Mouse (Mus musculus) liver, adult 10 weeks (tissue): ENCODE results near the gene Gm15107. TPM values are rescaled to one million over a fixed set of nuclear protein-coding genes. Genes with fewer than 3 reads are reported as not detected.

Source experiments
- polyA plus RNA-seq: library from polyadenylated mRNA; stranded (reverse); fragments of 350-450 nt; fragmentation: Illumina TruSeq; extraction: RNeasy Lipid Tissue Mini Kit (QIAGEN cat#74804); gene quantifications from one replicate; pipeline ENCODE4 v1.2.3, GENCODE M21; 2014; ENCODE audit warnings: low read depth, low replicate concordance

Gene Gm15107
- not detected for polyA plus RNA-seq

DNA sequence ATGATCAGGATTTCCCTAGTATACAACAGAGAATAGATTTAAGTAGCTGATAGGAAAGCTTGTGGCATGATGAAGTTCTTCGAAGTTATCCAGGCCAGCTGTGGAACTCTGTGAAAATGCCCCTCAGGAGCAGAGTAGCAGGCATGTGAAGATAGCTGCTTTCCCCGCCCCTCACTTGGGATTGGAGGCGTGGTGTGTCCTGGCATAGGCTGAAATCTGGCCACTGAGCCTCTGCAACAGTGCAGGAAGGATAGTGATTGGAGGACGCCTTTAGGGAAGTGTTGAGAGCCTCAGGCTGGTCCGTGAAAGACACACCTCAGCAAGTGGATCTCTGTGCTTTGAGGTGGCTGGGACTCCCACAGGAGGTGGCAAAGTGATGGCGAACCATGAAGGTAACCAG is at the start of gene Gm15107:
Gm15107 (plus strand) TSS at position 301 of the 400 bp plus-strand sequence.

Other genes with a start within 250 kb of the Gm15107 start
- not detected for gene Gm15080, start 187.7 kb upstream of the Gm15107 start, polyA plus RNA-seq